Mouse (Mus musculus): Measurements from ENCODE around the gene Dazl. TPM values are rescaled to one million over a fixed set of nuclear protein-coding genes. Genes with fewer than 3 reads are reported as not detected.

The Dazl gene
- under 1 TPM in 2 of 4 experiments, not detected in 2; 0.20 to 0.44 TPM for total RNA-seq (2022)

DNA sequence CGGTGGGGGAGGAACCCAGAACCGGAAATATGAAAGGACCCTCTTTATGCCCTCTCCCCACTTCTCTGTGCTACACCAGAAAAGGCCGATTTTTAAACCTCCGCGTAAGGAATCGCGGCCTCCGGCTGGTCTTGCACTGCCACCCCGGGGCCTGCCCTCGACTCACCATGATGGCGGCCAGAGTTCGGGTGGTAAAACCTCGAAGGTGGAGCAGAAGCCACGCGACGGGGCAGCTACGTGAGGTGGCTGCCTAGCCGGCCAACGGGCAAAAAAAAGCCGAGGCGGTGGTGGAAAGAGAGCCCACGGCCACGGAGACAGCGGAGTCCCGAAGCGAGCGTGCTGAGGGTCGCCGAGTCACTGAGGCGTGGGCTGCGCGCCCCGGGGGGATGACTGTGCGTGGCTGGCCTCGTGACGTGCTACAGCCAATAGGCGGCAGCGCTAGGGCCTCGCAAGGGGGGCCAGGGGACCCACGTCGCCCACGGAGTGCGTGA lies at the start of gene Dazl:
Gene Dazl, minus strand, starts transcription at position 396 of the 491 bp plus-strand sequence.
- DNase-seq (ENCODE audit: low spot score) = no peak

DNA sequence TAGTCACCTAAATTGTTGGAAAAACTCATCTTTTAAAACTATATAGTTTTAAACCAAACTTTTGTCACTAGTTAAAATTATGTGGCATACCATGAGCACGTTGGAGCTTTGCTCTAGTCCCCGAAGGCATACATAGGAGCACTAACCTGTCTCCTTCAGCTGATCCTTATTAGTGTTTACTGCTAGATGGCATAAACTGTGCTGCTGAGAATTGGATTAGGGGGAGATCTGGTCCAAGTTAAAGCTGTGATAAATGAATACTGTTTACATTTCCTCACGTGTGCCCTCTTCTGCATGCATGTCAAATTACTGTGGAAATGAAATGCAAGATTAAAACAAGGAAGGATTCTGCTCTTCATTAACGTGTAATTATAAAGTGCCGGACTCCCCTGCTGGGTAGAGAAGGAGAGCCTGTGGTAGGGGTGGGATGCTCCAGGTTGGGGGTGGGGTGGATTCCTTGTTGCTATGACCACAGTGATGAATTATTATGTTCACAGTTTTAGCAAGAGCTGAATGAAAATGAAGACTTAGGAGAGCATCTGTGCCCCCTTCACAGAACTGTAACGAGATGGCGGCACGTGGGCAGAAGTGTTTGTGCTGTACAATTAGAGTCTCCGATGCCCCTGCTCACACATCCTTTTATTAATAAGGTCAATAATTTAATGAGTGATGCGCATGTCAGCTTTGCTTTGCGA lies 48.6 kb upstream of the Dazl start:
- no peak for DNase-seq (ENCODE audit: low spot score)

DNA sequence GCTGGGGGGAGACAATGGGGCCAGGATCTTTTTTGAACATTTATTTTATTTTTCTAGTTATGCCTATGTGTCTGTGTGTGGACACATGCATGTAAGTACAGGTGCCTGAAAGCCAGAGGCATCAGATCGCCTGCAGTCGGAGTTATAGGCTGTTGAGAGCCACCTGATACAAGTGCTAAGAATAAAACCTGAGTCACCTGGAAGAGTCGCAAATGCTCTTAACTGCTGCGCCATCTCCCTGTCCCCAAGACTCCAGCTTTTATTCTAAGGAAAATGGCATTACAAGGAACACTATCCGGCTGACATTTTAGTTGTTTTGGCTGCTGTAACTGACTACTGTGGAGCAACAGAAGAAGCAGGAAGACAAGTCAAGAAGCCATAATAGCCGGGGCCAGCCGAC lies 45.5 kb upstream of the Dazl start:
- DNase-seq (ENCODE audit: low spot score) = no peak

DNA sequence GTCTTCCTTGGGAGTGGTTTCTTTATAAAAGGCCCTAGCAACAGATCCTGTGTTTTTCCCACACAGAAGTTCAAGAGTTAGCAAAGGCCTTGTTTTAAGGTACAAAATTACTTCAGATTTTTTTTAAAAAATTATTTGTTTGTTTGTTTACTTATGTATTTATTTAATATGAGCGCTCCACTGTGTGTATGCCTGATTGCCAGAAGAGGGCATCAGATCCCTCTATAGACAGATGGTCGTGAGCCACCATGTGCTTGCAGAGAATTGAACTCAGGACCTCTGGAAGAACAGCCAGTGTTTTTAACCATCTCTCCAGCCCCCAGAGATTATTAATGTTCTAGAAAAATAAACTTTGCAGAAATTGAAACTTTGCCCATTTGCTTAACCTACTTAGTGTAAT lies 42.3 kb upstream of the Dazl start:
- no peak for DNase-seq (ENCODE audit: low spot score)

DNA sequence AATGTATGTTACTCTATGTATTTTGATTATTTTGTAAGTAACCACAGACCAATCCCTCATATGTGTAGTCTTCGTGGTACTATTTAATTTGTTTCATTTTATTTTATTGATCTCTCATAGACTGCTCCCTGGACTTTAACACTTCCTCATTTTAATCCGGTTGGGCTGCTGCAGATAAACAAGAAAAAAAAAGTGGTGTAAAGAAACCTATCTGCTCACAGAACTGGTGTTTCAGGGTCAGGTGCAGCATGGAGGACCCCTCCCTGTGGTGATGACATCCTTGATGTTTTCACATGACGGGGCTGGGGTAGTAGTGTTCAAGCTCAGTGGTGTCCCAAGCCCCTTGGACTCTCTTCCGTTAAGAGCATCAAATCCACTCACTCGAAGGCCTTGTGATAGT lies 41.3 kb upstream of the Dazl start:
- no peak for DNase-seq (ENCODE audit: low spot score)

DNA sequence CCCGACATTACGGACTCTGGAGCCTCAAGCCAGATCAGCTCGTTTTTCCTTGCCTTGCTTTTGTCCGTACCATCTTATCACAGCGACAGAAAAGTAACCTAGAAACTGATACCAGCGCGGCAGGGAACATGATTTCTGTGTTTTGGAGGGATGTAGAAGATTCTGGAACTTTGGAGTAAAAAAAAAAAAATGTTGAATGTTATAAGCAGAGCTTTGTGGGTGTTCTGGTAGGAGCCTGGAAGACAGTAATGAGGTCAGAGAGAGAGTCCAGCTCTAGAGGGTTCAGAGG lies 38.5 kb upstream of the Dazl start:
- DNase-seq (ENCODE audit: low spot score) = no peak

DNA sequence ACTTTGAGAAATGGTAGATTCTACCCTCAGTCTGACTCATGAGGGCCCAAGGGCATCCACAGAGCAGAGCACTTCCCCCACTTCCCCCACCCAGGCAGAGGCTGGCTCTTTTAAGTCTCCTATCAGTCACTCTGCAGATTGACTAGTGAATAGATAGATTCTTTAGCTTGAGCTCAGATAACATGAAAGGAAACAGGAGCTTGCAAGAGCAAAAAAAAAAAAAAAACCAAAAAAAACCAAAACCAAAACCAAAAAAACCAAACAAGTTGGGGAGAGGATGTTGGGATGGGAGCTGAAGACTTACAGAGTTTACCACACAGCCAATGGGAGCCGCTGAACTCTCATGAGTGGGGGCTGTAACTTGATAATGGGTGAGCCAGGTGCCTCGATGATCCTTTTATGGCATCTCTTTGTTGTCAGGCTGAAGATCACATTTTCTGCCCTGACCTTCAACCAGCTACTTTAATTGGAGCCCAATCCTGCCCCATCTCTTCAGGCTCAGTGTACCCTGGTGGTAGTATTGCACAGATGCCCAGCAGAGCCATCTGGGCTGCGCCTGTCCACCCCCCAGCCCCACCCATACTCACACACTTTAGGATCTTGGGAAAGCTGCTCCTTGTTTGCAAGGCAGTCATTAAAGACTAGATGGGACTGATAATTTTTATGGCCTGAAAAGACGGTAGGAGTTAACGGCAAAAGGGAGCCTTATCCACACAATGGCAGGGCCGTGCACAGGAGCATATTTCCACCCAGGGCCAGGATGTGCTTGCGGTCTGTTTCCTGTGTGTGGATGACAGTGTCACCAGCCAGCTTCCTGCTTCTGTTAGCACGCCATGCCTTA lies 38.0 kb upstream of the Dazl start:
- DNase-seq (ENCODE audit: low spot score) = peak; percentile 34

DNA sequence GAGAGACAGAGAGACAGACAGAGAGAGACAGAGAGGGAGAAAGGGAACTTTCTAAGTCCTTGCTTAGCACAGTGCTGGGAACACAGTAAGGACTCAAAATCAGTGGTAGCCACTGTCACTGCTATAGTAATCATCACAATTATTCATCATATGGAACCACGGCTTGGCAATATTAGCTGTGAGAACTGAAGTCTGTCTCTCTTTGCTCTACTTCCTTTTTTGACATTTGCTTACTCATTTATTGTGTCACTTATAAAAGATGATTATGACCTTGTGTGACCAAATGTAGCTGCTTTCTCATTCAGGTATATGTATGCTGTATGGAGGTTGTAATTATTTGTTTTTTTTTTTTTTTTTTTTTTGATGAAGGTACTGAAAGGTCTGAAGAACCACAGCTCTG lies 36.8 kb upstream of the Dazl start:
- no peak for DNase-seq (ENCODE audit: low spot score)

DNA sequence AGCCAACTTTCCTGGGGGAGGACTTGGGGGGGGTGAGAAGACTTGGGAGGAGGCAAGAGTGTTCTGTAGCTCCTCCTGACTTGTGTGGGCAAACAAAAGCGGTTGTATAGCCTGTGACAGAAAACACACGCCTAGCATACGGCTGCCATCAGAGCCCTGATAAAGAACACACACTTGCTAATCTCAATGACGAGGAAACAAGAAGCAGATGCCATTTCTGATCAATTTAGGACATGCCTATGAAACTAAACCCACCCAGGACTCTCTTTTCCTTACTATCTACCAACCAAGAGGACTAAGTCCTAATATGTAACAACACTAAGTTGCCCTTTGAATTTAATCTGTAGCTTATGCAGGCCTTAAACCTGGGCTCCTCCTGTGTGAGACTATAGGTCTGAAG lies 31.2 kb upstream of the Dazl start:
- no peak for DNase-seq (ENCODE audit: low spot score)

DNA sequence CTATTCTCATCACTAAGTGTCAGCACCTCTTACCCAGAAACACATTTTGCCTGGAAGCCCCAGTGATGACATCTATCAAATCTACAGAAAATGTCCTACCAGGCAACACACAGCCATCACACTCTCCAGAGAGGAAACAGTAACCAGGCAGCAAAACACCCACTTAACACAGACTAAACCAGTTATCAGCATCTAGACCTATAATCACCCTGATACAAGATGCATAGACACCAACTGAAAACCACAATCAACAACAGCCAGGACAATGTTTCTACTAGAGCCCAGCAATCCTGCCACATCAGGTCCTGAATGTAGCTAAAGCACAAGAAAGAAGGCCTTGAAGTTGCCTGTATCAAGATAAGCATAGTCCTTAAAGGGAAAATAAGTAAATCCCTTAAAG lies 25.4 kb upstream of the Dazl start:
- DNase-seq (ENCODE audit: low spot score) = no peak

DNA sequence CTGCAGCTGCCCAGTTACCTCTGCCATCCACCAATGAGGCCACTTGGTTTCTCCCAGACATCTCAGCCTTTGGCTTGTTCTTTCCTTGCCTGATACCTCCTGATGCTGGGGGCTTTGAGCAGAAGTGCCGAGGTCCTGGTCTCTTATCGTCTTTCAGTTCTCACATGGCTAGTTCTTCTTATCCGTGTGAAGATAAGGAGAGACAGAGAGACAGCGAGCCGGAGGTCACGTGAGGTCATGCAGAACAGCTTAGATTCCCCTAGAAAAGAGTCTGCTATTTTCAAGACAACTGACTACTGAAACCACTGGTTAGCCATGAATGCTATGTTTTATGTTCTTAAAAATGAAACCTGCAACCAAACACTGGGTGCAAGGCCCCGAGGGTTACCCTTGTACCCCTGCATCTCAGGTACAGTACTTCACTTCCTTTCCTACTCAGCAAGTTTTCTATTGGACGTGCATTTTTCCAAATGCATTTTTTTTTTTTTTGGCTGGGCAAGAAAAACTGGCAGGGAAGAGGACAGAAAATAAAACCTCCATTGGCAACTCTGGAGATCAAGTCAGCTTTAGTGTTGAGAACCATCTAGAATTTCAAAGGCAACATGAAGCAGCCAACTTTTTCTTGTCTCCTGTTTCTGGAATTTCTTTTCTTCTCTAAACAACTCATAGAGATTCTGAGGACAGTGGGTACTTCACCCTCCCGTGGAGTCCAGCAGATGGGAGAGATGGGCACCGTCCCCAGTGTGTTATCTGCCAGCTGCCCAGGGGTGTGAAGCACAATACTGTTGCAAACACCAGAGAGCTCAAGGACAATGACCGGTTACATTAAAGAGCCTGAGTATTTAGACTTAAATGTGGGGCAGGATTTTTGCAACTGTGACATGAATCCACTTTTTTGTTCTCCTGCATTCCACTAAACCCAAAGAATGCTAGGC lies 23.0 kb upstream of the Dazl start:
- DNase-seq (ENCODE audit: low spot score) = no peak

DNA sequence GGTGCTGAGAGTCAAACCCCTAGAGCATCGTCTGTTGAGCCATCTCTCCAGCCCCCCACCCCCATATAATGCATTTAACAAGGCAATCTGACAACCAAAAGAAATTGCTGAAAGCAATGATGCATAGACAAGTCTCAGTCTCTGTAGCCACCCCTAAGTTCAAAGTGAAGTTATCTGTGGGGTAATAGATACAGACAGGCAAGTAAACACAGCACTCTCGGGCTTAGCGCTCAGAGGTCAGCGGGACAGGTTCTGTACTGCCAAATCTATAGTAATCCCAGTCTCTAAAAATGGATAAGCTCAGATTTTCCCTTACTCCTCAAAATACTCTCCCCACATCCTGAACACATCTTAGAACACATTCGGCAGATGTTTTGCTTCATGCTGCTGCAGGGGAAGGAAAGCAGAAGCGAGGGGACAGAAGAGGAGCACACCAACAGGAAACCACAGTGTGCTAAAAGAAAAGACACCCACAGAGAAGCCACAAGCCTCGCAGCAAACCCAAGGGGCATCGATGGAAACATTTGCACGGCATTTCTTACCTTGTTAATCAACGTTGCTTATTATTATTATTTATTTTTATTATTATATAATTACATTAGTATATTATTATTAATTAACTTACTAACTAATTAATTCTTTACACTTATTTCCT lies 16.8 kb upstream of the Dazl start:
- DNase-seq (ENCODE audit: low spot score) = no peak

DNA sequence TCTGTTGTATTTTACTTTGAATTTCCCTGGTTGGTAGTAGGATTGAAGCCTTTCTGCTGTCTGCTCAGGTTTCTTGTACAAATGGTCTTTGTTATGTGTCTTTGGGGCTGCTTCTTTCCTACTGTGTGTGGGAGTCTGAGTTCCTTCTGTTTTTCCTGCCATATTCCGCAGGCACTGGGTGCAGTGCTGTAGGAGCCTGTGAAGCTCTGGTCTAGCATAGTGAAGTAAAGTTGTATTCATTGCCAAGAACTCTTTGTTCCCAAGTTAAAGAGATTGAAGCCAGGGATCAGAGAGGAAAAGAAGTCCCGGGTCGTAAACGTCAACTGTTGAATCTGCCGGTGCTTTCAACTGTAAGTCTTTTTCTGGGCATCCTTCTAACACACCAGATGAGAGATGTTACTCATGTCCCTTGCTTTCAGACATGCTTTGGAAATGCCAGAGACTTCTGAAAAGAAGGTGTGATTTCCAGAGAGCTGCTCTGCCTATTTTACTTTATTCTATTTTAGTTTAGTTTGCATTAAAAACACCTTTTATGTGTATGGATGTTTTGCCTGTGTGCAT lies 16.2 kb upstream of the Dazl start:
- peak; percentile 33 for DNase-seq (ENCODE audit: low spot score)

DNA sequence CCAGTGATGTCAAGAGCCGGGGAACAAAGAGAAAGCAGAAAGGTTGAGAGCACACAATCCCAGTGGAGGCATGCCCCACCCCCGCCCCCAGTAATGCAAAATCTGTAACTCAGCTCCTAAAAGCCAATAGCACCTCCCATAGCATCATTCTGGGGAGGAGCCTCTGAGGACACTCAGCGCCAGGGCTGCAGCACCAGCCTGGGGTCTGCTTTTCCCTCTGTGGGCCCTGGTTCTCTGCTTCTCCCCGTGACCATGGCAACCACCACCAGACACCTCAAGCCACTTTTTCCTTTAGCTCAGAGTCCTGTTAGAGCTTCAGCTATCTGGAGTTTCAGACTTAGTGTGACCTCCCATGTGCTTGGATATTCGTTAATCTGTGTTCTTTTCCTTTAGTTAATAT lies 15.4 kb upstream of the Dazl start:
- DNase-seq (ENCODE audit: low spot score) = no peak

DNA sequence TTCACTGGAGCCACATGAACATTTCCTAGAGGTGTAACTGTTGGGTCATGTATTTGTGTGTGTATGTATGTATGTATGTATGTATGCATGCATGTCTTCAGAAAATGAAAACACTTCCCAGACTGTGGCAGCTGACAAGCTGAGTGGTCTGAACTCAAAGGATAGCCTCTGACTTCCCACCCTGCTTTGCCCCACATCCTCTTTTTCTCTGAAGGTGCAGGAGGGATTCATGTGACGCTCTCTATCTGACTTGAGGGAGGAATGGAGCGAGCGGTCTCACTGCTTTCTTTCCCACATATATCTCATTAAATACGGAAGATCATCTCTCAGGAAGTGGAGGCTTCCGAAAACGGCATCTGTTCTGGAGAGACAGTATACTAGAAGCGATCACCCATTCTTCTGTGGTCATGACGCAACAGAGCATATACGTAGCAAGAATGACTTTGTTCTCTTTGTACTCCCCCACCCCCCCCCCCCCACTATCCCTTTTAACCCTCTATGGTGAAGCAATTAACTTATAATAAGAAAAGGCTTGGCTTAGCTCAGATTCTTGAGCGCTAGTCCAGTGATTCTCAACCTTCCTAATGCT lies 14.7 kb upstream of the Dazl start:
- no peak for DNase-seq (ENCODE audit: low spot score)

DNA sequence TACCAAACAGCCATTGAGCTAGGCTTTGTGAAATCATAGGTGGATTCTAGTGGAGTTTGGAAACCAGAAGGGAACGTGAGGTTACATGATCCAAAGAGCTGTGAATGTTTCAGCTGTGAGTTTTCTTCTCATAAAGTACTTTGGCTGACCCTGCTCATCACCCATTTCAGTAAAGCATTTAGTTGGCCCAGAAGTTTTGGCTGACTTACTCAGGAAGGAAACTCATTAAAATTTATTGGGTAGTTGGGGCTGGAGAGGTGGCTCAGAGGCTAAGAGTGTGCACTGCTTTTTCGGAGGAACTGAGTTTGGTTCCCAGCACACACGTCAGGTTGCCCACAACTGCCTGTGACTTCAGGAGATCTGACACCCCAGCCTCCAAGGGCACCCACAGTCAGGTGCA lies 9.4 kb upstream of the Dazl start:
- DNase-seq (ENCODE audit: low spot score) = no peak

DNA sequence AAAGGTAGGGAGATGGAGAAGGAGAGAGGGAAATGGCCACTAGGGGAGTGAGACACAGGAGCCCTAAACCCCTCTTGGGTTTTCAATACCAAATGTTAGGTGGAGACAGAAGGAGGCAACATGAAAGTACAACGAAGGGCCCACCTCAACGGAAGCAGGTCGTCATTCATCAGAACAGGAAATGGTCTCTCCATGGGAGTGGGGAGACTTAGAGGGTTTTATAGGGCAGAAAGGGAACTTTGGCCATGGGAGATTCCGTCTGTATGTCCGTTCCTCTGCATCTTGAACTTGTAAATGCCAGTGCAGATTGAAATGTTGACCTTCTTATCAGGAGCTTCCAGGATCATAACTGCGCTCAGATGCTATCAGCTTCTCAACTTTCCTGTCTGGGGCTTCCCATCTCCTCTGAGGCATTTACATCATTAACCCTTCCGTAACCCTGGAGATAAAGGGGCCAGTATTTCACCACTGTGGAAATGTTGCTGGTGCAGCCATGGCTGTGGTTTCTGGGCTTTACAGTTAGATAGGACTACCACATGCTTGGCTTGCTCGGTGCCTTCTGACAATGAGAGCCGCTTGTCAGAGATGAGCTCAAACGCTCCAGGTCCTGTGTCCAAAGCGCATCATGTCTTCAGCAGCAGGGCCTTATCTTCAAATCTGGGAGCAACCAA lies 6.9 kb upstream of the Dazl start:
- DNase-seq (ENCODE audit: low spot score) = no peak

DNA sequence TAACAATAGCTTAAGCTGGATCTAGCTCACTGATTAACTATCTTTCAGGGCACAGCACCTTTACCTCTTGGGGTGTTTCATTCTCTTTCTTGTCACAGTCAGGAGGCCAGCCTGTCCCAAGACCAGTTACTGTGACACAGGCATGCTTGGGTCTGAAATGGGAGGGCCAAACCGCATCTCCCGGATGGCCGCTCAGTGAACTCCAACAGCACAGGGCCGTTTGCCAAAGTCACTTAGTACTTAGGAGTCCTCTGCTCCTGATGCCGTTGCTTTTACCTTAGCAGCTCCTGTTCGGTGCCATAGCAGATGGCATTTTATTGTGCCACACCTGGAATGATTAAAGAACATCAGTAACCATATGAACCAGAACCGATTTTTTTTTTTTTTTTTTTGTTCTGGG lies 5.4 kb upstream of the Dazl start:
- no peak for DNase-seq (ENCODE audit: low spot score)

DNA sequence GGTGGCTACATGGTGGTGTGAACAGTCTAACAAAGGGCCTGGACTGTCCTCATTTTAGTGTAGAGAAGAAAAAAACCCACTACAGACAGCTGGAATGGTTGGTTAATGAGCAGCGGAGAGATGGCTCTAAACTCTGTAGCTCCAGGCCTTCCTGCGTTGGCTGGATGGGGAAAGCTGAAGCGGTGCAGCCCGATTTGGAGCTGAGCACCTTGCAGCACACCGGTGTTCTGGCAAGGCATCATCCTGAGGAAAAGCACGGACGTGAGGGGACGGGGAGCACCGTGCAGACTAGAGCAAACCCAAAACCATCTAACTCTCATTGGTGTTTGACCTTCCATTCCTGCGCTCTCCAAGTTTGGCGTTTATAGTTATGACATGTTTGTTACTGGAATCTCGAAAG lies 1.3 kb upstream of the Dazl start:
- no peak for DNase-seq (ENCODE audit: low spot score)

DNA sequence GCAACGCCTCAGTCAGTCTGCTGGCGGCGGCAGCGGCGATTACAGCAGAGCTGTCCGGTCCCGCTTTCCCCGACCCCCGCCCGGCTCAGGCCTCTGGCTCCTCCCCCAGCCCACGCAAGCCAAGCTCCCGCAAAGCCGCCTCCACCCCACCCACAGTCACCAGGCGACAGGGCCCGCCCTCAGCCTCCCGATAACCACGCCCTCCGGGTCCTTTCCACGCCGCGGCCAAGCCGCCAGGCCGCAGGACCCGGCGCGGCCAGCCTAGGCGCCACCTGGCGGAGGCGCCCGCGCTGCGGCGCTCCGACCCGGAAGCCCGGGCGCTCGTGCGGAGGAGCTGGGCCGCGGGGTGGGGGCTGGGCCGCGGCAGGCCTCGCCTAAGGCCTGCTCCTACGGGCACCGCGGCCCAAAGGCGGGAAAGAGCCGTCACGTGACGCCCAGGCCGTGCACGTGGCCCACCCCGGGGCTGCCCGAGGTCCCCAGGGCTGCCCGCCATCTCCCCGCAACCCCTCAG lies 720 bp downstream of the Dazl start:
- peak; percentile 90 for DNase-seq (ENCODE audit: low spot score)

Measured in heart, adult 8-10 months (tissue).